Mouse (Mus musculus) lung, postnatal 36 days (tissue): ENCODE data around the gene Gsg1l2.
A peak's percentile ranks its signal among the peaks of the same experiment; 100 is the strongest.

Experiments used
- DNase-seq: peaks from one replicate; pipeline ENCODE4 v3.0.0; 2022; ENCODE audit warnings: mixed read lengths

The Gsg1l2 gene

DNA sequence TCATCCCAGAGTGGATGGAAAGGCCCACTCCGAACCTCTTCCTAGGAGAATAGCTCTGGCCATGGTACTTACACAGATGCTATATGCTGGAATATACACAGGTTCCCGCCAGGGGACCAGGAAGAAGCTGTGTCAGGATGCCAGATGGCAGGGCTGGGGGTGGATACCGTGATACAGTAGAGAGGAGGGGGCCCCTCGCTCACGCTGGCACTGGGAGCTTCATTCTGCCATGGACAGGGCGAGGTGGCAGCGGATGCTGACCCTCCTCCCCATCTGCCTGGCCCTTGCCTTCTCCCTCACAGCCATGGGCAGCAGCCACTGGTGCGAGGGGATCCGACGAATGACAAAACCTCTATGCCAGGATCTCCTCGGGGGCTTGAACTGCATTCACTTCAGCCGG is at the start of gene Gsg1l2:
Gsg1l2 (plus strand) TSS at position 230 of the 400 bp plus-strand sequence.
- no peak for DNase-seq

DNA sequence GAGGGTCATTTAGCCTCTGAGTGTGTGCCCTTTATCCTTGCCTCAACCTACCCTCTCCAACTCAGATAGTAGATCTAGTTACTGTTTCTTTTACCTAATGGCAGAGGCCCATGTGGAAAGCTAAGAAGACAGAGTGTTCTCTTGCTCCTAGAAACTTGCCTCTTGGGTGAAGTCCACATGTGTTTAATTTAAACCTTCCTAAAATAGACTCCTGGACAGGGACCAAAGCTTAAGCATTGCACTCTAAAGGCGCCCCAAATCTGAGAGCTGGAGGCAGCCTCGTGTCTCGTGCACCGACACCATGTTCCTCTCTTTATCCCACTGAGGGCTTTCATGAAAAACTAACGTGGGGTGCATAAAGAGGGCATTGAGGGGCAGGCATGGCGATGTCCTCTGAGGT is 47.3 kb upstream of the Gsg1l2 start:
- DNase-seq = no peak

DNA sequence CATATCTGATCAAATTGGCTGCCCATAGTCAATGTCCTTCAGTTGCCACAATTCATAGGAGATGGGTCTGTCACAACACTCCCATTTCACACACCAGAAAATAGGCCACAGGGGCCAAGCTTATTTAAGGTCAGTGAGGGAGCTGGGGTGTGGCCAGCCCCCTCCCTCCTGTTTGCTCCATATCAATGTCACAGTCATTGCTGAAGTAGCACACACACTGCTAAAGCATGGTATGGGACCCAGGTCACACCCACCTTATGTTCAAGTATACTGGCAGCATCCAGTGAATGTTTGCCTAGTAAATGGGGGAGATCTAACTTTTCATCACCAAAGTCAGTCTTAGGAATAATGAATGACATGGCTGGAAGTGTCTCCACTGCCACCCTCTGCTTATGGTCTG is 45.7 kb upstream of the Gsg1l2 start:
- no peak for DNase-seq

DNA sequence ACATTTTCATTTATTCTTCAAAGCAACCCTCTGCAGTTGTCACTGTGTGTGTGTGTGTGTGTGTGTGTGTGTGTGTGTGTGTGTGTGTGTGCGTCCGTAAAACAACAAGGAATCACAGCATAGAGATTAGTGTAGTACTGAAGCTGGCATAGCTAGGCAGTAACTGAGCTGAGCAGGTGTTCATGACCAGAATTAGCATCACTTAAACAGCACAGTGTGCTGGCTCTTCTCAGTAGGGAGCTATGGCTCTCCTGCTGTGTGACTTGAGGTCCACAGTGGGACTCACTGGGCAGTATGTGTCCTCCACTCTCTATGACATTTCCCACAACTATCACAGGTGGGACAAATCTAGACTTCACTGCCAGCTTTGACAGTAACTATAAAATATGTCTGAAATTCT is 43.4 kb upstream of the Gsg1l2 start:
- no peak for DNase-seq

DNA sequence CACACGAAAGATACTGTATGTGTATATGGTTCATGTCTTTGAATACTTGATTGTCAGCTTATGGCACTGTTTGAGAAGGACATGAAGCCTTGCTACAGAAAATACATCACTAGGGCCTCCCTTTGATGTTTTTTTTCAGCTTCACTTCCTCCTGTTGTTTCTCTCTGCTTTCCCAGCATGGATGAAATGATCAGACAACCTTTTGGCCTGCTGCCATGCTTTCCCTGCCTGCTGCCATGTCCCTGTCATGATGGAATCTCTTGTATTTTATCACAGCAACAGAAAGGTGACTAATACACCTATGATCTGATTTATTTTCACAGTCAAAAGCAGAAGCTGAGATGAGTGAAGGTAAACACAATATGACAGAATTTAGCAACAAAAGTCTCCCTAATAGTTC is 40.7 kb upstream of the Gsg1l2 start:
- DNase-seq = no peak

DNA sequence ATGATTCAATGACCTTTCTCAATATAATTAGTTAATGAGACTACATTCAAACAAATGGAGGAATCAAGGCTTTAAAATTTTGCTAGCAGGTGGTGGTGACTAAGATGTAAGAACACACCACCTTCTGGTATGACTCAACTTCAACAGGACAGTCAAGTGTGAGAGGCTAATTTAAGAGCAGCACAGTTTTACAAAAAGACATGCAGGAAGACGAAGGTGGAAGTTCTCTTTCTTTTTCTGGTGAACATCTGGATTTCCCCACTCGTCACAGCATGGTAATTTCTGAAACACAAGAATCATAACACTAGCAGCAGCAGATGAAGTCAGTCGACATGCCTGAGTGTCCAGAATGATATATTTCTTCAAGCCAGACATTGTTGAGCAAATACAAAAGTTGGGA is 39.8 kb upstream of the Gsg1l2 start:
- DNase-seq = no peak

DNA sequence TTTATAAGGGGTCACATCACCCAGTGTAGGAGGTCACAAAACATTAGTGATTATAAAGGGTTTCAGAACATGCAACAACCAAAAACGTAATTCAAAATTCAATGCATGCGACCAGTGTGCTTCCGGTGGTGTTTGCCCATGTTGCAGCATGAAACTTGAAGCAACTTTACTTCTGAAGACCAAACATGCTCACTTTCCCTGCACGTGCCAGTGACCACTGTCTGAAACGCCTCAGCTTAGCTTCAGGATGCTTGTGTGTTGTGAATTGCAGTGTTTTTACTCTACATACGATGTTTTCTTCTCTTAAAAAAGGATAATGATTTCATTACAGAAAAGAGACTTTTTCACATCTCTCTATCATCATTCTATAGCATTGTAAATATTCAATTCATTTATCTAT is 36.1 kb upstream of the Gsg1l2 start:
- DNase-seq = no peak

DNA sequence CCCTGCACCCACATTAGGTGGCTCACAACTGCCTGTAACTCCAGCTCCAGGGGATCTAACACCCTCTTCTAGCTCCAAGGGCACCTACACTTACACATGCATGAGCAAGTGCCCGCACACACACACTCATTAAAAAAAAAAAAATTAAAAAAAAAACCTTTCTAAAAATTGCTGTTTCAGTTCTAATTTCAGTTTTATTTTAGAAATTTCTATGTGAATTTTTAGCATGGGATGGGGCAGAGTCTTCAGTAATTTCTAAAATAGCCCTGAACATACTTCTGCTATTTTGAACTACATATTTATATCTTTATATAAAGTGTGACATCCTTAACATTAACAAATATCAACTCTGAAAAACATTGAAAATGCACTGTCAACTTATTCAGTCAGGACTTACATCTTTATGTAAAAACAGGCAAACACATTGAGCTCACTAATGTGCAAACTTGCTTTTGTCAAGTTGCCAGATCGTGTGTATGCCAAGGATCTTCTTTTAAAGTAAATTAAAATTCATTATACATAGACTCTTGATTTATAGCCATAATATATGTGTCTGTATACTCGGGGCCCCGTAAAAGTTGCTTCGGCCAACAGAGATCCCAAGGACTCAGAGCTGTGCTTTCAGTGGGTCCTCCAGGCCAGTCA is 35.4 kb upstream of the Gsg1l2 start:
- no peak for DNase-seq

DNA sequence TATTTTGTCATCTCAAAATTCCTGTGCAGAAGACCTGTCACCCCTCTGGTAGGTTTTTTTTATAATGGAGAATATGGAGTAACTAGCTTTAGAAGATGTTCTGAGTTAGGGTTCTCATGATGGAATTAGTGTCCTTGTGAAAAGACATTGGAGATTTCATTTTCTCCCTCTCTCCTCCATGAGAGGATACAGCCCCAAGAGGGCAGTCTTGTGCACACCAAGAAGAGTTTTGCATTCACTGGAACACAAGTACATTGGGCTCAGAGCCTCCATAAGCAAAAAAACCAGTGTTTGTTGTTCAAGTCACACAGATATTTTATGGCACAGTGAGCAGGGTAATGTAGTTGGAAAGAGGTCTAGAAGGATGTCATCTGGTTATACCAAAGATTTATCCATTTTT is 32.8 kb upstream of the Gsg1l2 start:
- DNase-seq = no peak

DNA sequence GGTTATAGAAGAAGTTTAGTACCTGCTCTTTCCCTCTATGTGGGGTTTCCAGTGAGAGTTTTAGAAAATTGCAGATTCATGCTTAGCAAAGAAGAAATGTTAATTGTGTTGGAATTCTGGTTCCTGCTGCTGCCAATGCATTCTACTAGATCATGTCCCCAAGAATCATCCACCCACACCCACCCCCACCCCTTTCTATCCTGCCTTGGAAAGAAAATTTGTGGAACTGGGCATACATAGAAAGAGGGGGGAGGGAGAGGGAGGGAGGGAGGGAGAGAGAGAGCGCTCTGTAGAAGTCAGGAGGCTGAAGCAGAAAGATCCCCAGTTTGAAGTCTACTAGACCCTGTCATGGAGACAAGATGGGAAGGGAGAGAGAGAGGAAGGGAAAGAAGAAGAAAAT is 18.1 kb upstream of the Gsg1l2 start:
- no peak for DNase-seq

DNA sequence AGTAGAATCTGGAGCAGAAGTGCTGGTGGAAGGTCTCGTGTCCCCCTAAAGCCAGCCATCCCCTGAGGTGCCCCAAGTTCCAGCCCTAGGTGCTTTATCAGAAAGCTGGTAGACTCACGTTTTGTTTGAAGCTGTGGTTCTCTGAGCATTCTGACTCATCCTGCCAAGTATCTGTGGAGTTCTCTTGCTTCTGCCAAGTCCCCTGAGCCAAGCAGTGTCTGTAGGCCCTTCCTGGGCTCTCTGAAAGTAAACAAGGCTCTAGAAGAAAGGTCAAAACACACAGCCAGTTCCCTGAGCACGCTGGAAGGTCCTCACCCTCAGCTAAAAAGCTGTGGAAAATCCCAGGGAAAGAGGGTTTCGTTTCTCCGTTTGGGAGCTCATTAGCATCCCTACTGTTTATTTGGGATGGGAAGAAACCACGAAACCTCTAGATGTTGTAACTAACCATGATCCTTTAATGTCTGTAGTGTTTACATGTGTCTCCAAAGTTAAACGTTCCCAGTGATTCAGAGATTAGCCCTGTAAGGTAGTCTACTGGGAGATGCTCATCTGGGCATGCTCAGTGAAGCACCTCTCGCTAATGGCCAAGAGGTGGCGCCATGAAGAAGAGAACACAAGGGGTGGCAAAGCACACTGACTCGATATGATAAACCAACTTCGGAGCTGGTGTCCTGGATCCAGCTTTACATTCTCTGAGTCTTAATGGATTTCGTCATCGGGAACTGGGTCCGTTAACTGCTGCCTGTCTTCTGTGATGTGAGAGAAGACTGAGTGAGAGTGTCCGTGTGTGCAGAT is 16.8 kb upstream of the Gsg1l2 start:
- peak; percentile 4 for DNase-seq

DNA sequence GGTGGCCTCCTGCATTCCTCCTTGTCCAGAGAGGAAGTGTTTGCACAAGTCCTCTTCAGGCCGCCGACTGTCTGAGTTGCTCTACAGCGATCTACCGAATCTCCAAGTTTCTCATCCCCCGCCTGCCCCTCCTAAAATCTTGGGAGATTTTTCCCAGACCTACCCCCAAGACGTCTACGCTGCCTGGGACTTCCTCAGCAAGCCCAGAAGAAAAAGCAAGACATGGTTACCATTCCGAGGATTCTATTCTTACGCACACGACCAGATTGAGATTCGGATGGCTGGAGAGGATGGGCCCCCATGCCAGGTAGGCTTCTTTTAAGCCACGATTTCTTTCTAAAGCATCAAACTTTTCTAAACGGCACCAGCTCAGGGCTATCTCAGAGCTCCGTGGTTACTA is 3.4 kb upstream of the Gsg1l2 start, which contains the start of gene Glp2r:
Glp2r (minus strand) TSS at position 101 of the 400 bp plus-strand sequence.
- DNase-seq = no peak

DNA sequence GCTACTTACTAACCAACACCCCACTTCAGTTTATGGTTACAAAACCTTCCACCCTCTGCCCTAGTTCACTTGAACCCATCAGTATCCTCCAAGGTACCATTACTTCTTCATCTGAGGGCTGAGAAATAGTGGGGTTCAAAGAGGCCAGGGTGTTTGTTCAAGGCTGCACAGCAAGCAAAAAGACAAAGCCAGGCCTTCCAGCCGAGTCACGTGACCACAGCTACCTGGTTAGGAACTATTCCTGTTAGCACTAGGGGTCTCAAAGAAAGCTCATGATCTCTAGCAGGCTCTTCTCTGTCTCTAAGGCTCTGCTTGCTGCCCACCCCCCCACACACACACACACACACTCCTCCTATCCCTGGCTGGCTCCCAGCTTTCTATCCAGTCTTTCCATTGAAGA is 2.7 kb upstream of the Gsg1l2 start:
- no peak for DNase-seq

DNA sequence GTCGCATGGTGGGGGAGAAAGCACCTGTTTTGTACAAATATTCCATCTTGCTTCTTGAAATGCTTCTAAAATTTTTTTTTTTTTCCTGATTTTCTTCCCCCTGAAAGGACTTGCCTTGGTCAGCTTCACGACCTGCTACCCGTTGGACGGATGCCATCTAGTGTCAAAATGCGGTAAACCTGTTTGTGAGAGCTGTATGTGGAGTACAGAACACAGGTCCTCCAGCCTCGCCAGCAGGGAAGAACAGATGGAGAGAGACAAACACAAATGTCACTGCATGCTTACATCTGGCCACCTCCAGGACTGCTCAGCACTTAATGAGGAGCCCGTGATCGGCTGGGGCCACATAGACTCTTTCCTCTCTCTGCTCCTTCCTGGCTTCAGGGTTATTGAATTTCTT is 1.8 kb upstream of the Gsg1l2 start:
- peak; percentile 46 for DNase-seq

DNA sequence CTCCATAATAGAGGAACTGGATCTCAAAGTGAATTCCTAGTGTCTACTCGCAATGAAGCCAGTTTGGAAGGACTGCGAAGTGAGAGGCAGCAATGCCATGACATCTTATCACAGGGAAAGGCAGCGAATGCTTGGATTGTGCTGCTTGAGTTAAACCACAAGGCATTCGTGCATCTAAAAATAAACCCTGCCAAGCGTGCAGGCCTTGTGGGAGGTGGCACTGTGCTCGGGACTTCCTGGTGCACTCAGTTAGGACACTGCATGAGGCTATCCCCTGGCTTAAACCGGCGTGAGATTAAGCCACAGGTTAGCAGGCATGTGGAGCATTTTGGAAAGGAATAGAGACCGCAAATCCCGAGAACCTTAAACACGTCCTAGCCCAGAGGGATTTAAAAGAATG is 15.8 kb downstream of the Gsg1l2 start:
- DNase-seq = no peak

DNA sequence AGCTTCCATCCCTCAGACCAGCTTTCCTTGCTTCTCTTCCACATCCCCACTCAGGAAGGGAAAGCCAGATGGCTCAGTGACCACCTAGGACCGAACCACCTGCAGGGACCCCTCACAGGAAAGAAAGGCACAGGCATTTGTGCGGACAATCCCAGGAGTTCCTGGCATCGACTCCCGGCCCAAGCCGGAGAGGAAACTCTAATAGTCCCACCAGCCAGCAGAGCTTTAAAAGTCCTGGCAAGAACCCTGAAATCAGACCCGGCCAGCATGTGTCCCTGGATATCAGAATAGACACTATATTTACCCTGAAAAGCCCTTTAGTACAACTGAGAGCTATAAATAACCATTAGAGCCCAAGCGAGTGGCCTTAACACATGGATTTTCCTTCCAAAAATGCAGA is 23.5 kb downstream of the Gsg1l2 start, which contains the start of gene Dhrs7c:
Dhrs7c (plus strand) TSS at position 257 of the 400 bp plus-strand sequence.
- no peak for DNase-seq

DNA sequence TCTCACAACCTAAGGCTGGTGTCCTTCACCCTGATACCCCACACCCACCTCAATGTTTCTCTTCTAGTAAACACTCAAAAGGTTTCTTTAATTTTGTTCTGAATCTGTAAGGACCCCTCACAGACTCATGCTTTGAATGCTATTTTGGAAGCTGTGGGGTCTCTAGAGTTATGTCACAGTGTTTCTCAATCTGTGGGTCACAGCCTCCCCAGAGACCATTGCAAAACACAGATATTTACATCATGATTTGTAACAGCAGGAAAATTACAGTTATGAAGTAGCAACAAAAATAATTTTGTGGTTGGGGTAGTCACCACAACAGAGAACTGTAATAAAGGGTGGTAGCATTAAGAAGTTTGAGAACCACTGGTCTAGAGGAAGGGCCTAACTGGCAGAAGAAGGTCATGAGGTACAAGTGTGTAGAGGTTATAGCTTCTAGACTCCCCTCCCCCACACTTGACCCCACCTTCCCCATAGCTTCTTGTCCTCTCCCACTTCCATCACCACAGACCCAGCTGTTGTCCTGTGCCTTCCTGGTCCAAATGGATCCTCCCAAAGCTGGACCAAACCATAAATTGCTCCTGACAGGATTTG is 25.8 kb downstream of the Gsg1l2 start:
- no peak for DNase-seq

DNA sequence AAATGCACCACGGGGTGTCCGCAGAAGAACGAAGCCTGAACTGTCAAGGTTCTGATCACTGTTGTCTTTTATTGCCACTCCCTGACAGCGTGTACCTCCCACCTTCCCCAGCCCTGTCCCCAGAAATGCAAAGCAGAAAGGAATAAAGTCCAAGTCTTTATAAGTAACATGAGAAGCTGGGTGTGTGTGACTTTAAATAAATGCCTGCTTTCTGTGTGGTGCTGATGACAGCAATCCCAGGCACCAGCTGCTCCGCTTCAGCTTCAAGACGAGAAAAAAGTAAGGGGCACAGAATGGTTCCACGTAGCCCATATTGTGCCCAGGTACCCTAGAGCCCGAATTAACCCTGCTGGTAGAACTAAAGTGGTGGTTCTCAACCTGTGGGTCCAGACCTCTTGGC is 26.8 kb downstream of the Gsg1l2 start:
- no peak for DNase-seq

DNA sequence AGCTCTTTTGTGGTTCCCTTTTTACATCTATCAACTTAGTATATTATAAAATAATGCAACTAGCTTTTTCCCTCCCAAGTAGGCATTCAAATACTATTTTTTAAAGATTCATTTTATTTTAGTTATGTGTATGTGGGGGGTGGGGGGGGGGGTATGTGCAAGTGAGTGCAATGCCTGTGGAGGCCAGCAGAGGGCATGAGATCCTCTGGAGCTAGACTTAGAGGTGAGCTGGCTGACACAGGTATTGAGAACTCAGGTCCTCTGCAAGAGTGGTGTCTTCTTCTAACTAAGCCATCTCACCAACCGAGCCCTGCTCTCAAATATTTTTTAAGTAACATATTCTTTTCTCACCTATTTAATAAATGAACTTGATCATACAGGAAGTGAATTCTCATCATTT is 31.1 kb downstream of the Gsg1l2 start:
- no peak for DNase-seq

DNA sequence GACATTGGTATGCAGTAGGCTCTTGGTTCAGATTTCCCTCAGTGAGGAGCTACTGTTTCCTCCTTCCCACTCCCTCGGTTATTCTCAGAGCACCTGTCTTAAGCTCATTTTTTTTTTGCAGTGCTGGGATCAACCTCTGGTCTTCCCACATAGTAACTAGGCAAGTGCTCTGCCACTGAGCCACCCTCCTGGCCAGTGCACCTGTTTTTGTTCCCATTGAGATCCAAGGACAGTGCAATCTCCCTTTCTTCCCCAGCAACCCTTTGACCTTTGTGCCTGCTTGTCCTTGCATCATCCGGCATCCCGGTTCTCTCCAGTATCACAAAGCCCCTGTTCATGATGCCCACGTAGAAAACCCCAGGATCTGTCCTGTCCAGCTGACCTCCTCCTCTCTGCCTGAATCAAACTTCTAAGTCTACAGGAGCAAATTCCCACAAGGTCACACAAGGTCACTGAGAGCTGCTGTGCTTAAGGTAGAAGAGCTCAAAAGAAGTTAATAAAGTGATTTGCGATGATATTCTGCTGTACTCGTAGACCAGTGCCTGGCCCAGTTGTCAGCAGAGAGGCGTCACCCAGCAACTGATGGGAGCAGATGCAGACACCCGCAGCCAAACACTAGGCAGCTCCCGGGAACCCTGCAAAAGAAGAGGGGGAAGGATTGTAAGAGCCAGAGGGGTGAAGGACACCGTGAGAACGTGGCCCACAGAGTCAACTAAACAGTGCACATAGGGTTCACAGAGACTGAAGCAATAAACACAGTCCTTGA is 32.6 kb downstream of the Gsg1l2 start:
- no peak for DNase-seq

DNA sequence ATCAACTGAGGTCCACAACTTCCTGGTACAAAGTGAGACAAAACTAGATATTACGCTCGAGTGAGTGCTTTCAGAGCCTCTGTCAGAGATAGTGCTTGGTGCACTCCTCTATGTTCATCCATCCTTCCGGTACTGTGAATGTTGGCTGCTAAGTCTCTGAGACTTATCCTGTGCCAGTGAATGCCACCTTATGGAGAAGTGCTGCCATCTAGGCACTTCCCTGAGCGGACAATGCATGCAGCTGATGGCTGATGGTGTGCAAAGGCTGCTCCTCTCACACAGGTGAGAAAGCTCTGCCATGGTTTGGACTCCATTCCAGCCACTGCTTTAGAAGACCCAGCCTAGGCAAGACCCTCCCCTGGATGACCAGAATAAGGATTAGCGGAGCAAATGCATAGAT is 33.6 kb downstream of the Gsg1l2 start:
- DNase-seq = no peak

DNA sequence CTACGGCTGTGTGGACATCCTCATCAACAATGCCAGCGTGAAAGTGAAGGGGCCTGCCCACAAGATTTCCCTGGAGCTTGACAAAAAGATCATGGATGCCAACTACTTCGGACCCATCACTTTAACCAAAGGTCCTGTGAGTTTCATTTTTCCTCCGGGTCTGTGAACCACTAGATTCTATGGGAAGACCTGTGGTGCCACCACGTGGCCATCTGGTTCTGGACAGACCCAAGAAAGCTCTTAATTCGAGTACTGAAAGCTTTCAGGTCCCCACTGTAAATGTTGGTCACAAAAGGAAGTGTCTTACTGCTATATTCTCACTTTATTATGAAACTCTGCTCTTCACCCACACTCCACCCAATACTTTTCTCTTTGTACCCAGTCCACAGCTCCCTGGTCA is 37.1 kb downstream of the Gsg1l2 start:
- DNase-seq = no peak

DNA sequence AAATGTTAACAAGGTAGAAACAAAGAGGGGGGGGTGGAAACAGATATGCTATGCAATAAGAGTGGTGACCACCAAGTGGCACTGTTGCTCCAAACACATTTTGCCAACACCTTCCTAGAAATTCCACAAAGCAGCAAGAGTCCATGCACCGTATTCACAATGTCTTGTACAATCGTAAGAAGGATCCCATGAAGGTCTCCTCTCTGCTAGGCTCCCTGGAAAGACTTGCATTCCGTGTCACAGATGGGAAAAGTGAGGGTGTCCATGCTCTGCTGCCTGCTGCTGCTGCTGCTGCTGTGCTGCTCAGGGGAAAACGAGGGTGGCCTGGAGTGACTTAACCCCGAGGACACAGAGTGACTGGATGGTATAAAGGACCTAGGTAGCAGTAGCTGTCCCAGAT is 45.2 kb downstream of the Gsg1l2 start:
- DNase-seq = peak; percentile 65
